Mouse (Mus musculus) embryonic facial prominence, embryonic 12.5 days (tissue): ENCODE measurements around the gene Kcnma1. TPM values are rescaled to one million over a fixed set of nuclear protein-coding genes. Genes with fewer than 3 reads are reported as not detected.

ENCODE experiments used
- ATAC-seq: fragments of 200-750 bp; cut with Nextera tagmentation; 2 replicates; pipeline ENCODE4 v1.8.0; 2017; ENCODE audit not compliant: insufficient number of reproducible peaks, insufficient read depth, low FRiP score, low TSS enrichment
- H3K27ac ChIP-seq: fragments of 300-500 bp; sonication (generic); 2 replicates; pipeline ENCODE4 v1.5.1; 2016; ENCODE audit warnings: mild to moderate bottlenecking
- H3K27me3 ChIP-seq: fragments of 300-500 bp; sonication (generic); 2 replicates; pipeline ENCODE4 v1.6.1; 2016; ENCODE audit warnings: mild to moderate bottlenecking, moderate library complexity
- H3K36me3 ChIP-seq: fragments of 300-500 bp; sonication (generic); 2 replicates; pipeline ENCODE4 v1.6.1; 2016; ENCODE audit warnings: mild to moderate bottlenecking
- H3K4me1 ChIP-seq: fragments of 300-500 bp; sonication (generic); 2 replicates; pipeline ENCODE4 v1.6.1; 2016
- H3K4me2 ChIP-seq: fragments of 300-500 bp; sonication (generic); replicated peaks from 2 replicates; pipeline ENCODE4 v1.6.1; 2016; ENCODE audit warnings: mild to moderate bottlenecking, moderate library complexity
- H3K4me3 ChIP-seq: fragments of 300-500 bp; sonication (generic); 2 replicates; pipeline ENCODE4 v1.5.1; 2016; ENCODE audit warnings: mild to moderate bottlenecking
- H3K9ac ChIP-seq: fragments of 300-500 bp; sonication (generic); 2 replicates; pipeline ENCODE4 v1.6.1; 2016; ENCODE audit warnings: mild to moderate bottlenecking, moderate library complexity
- H3K9me3 ChIP-seq: fragments of 300-500 bp; sonication (generic); 2 replicates; pipeline ENCODE4 v1.6.1; 2016; ENCODE audit warnings: mild to moderate bottlenecking, moderate library complexity
- WGBS: fragments of 180-500 bp; shearing (Covaris S2); methylation state at CpG from one replicate; pipeline ENCODE4 v1.1.7; 2016; 5-methylcytosine and 5-hydroxymethylcytosine counted together
- polyA plus RNA-seq: library from polyadenylated mRNA; unstranded; fragments of >200 nt; fragmentation: Nextera tagmentation; extraction: Ambion mirVana; gene quantifications from 2 replicates; pipeline ENCODE4 v1.2.1, GENCODE M21; 2016

Kcnma1 gene
- polyA plus RNA-seq, 1 experiment from 2014 or later, result 2.2 TPM

DNA sequence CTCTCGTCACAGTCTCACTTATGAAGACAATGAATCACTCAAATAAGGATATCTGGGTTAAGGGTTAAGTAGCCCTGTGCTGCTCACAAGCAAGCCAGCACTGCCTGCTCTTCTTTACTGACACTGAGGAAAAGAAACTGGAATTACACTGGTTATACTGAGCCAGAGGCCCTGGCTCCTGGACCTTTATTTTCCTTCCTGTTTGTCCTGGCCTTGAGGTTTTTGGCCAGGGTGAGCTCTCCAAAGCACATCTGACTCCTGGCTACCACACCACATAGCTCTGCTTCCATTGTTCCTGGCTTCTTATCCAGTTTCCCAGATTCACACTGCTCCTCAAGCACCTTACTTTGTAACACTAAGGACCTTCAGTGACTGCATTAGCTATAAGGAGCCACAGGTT, 242.5 kb downstream of the Kcnma1 start:
- H3K36me3 ChIP-seq, result no peaks in the 10 kb centered on the region
- H3K9ac ChIP-seq, result no peak overlapping the region
- H3K4me1 ChIP-seq, result no peaks in the 10 kb centered on the region
- H3K4me3 ChIP-seq, result no peak overlapping the region
- H3K4me2 ChIP-seq, result no peak overlapping the region
- no peaks in the 10 kb centered on the region for H3K27me3 ChIP-seq
- WGBS, result 87% methylated on average over 1 of the region's 1 CpGs
- H3K27ac ChIP-seq, result no peak overlapping the region
- ATAC-seq, result no peak
- no peaks in the 10 kb centered on the region for H3K9me3 ChIP-seq

DNA sequence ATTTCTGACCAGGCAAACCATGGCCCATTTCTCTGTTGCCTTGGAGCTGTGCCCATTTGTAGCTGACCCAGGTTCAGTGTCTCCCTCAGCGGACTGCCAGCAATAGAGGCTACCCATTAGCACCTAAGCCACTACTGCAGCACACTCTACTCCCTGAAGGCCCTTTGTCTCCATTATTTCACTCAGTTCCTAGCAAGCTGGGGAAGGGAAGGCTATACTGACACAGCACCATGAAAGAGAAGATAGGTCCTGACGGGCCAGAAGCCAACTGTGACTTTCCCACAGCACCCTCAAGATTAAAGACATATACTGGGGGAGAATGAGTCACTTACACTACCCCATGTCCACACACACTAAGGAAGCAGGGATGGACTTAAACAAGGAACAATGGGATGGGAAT, 251.8 kb downstream of the Kcnma1 start:
- H3K9ac ChIP-seq, result no peak overlapping the region
- no peak for ATAC-seq
- H3K4me1 ChIP-seq, result no peaks in the 10 kb centered on the region
- 0 out of 2 replicates have a peak, but pooled peaks cover 3% of the 10 kb centered on the region for H3K27me3 ChIP-seq
- H3K9me3 ChIP-seq, result no peaks in the 10 kb centered on the region
- no peak overlapping the region for H3K4me2 ChIP-seq
- H3K36me3 ChIP-seq, result no peaks in the 10 kb centered on the region
- H3K27ac ChIP-seq, result no peak overlapping the region
- H3K4me3 ChIP-seq, result no peak overlapping the region
- WGBS, result 74% methylated on average over 2 of the region's 2 CpGs

DNA sequence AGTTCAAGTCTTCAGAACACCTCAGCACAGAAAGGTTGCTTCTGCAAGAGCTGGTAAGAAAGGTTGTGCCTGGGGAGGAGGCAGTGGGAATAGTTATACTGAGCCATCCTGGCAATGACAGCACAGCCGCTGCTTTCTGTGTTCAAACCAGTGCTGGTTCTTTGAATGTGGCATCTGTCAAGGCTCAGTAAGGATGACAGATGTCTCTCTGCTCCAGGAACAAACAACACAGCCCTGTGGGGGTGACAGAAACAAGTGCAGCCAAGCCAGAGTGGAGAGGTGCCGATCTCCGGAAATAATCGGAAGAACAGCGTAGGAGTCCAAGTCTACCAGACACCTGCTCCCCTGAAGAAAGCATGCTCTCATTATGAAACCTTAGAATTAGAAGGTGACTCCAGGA, 254.7 kb downstream of the Kcnma1 start:
- Histone ChIP-seq H3K27me3 (0 out of 2 replicates have a peak, but pooled peaks cover 2% of the 10 kb centered on the region), H3K9ac (no peak overlapping the region), H3K4me2 (no peak overlapping the region), H3K4me1 (no peaks in the 10 kb centered on the region), H3K9me3 (no peaks in the 10 kb centered on the region), H3K36me3 (no peaks in the 10 kb centered on the region), H3K4me3 (no peak overlapping the region), H3K27ac (no peak overlapping the region)
- ATAC-seq, result no peak
- 86% methylated on average over 5 of the region's 5 CpGs for WGBS

DNA sequence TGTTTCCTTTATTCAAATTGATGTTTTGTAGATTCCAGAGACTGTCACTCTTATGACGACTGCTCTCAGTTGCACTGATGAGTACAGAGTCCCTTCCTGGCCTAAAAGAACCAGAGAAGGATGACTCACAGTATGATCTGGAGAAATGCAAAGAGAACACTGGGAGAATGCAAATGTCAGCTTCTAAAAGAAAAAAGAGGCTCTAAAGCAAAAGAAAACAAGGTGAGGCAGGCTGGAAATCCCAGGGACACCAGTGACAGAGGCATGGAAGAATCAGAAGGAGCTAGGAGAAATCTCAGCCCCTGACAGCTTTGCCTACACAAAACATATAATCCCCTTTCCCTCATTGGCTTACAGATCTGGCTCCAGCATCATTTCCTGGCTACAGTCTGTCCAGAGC, 255.9 kb downstream of the Kcnma1 start:
- ATAC-seq, result no peak
- WGBS, result 51% methylated on average over 1 of the region's 1 CpGs
- no peak overlapping the region for H3K9ac ChIP-seq

DNA sequence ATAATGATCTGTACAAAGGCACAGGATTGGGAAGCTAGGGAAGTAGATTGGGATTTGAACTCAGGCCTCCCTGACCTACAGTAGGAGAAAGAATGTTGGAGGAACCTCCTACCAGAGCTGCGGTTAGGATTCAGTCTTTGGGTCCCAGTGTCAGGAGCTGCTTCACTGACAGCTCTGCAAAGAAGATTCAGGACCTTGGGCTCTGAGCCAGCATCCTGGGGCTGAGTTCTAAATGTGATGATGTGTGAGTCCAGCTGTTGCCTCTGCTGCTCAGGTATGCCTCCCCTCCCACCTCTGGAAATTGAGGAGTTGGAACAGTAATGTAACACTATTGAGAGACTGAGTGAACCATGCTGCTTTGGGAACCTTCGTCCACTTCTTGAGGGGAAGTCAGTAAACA, 266.3 kb downstream of the Kcnma1 start:
- Histone ChIP-seq H3K9ac (no peak overlapping the region), H3K27ac (no peak overlapping the region), H3K27me3 (no peaks in the 10 kb centered on the region), H3K9me3 (no peaks in the 10 kb centered on the region), H3K36me3 (no peaks in the 10 kb centered on the region), H3K4me3 (no peak overlapping the region), H3K4me1 (no peaks in the 10 kb centered on the region), H3K4me2 (no peak overlapping the region)
- WGBS, result 86% methylated on average over 2 of the region's 2 CpGs
- no peak for ATAC-seq

More for the DNA sequence above, 255.9 kb downstream of the Kcnma1 start:
- H3K27me3 ChIP-seq, result no peaks in the 10 kb centered on the region
- no peak overlapping the region for H3K27ac ChIP-seq
- H3K4me2 ChIP-seq, result no peak overlapping the region
- H3K4me3 ChIP-seq, result no peak overlapping the region
- H3K36me3 ChIP-seq, result no peaks in the 10 kb centered on the region
- H3K4me1 ChIP-seq, result no peaks in the 10 kb centered on the region
- H3K9me3 ChIP-seq, result no peaks in the 10 kb centered on the region

DNA sequence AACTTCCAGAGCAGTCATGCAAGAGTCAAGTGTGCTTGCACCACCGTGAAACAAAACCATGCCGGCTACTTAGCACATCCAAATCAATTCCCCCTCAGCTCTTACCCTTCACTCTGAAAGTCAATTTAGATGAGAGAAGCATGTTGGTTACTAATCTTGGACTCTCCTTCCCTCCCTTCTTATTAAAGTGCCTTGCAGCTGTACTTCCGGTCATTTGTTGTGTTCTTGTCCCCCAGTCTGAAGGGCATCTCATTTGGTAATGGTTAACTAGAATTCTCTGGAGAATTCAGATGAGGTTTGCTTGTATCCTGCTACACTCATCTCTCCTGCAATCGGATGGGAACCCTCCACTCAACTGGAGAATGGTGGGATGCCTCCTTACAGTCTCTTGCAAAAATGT, 267.3 kb downstream of the Kcnma1 start:
- Histone ChIP-seq H3K9ac (no peak overlapping the region), H3K36me3 (no peaks in the 10 kb centered on the region), H3K27me3 (no peaks in the 10 kb centered on the region), H3K4me1 (no peaks in the 10 kb centered on the region), H3K27ac (no peak overlapping the region), H3K4me3 (no peak overlapping the region), H3K9me3 (no peaks in the 10 kb centered on the region), H3K4me2 (no peak overlapping the region)
- WGBS, result 86% methylated on average over 4 of the region's 4 CpGs
- no peak for ATAC-seq

DNA sequence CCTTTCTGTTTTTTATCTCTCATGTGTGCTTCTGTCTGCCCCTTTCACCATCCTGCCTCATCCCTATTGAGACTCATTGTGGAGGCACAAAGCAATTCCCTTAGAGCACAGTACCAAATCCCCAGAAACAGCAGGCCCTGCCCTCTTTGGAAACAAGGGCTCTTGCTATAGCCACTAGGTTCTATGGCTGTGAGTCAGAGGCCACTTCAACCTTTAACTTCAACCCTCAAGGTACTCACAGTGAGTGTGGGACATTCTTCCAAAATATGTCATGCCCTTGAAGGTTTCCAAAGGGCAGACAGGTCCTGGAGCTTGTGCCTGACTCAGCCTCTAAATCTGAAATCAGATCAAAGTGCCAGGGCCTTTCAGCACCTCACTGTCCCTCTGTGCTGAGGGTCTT, 272.8 kb downstream of the Kcnma1 start:
- Histone ChIP-seq H3K4me2 (no peak overlapping the region), H3K27ac (no peak overlapping the region), H3K9ac (no peak overlapping the region), H3K27me3 (no peaks in the 10 kb centered on the region), H3K4me1 (no peaks in the 10 kb centered on the region), H3K9me3 (no peaks in the 10 kb centered on the region), H3K36me3 (no peaks in the 10 kb centered on the region), H3K4me3 (no peak overlapping the region)
- no peak for ATAC-seq

DNA sequence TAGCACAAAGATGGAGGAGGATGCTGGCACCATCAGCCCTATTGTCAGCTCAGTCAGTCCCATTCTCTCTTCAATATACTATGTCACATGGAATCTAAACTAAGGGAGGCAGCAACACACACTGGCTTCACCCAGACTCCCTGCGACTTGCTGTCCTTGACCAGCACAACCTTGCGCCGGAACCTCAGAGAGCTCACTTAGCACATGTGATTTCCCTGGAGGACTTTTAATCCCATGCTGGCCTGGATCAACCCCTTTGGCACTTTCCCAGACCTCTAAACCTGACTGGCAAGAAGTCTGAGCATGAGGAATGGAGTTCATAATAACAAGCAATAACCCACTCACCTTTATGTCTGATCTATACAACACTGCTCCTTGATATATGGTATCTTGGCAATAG, 280.1 kb downstream of the Kcnma1 start:
- H3K36me3 ChIP-seq, result no peaks in the 10 kb centered on the region
- H3K9ac ChIP-seq, result no peak overlapping the region
- ATAC-seq, result no peak

DNA sequence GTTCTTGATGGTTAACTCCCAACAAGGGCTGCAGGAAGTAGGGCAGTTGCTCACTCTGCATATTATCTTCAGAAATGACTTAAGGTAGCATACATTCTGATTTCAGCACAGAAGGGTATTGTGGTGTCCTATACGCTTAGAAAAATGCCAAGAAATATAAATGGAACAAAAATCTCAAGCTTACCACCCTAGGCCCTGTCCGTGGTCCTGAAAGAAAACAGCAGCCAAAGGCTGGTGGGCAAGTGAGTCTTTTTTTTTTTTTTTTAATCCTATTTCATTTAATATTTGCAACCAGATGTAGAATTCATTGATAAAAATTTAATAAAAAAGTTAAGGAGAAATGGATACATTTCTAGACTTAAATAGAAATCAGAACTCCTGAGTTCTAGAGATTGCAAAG, 284.9 kb downstream of the Kcnma1 start:
- no peak for ATAC-seq
- Histone ChIP-seq H3K36me3 (no peaks in the 10 kb centered on the region), H3K9ac (no peak overlapping the region), H3K4me3 (no peak overlapping the region), H3K27me3 (no peaks in the 10 kb centered on the region), H3K4me1 (no peaks in the 10 kb centered on the region), H3K27ac (no peak overlapping the region), H3K4me2 (no peak overlapping the region), H3K9me3 (no peaks in the 10 kb centered on the region)
- 40% methylated on average over 2 of the region's 2 CpGs for WGBS

More for the DNA sequence above, 280.1 kb downstream of the Kcnma1 start:
- Histone ChIP-seq H3K9me3 (no peaks in the 10 kb centered on the region), H3K4me1 (no peaks in the 10 kb centered on the region), H3K4me3 (no peak overlapping the region), H3K27ac (no peak overlapping the region), H3K27me3 (no peaks in the 10 kb centered on the region), H3K4me2 (no peak overlapping the region)
- WGBS, result 95% methylated on average over 3 of the region's 3 CpGs

DNA sequence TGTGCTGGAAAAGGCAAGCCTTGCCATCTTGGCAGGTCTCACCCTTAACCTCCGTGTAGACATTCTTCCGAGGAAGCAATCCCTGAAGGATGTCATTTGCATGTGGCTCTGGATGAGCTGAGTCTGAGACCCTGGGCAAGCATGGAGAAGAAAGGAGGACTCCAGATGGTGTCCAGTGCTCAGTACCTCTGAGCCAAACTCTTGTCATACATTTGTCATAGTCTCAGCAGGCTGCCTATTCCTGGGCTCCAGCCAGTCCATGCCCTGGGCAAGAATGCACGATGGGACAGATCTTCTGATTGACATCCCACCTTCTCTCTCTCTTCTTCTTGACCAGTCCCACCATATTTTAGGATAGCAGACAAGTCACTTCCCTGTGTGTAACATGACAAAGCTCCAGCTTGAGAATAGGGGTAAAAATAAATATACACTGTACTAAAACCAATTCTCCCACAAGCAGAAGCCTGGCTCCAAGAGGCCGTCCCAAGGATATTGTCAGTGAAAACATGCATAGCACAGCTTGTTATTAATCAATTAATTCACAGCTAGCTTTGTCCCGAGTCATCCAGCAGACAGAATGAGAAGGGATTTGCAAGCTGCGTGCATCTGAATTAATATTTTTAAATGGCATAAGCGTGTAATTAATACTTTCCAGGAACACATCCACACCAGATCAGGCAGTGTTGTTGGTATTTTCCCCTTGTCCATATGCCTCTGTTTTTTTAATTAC, 290.4 kb downstream of the Kcnma1 start:
- WGBS, result 79% methylated on average over 7 of the region's 7 CpGs
- Histone ChIP-seq H3K4me2 (no peak overlapping the region), H3K4me3 (no peak overlapping the region), H3K4me1 (no peaks in the 10 kb centered on the region), H3K36me3 (no peaks in the 10 kb centered on the region), H3K27me3 (no peaks in the 10 kb centered on the region), H3K27ac (no peak overlapping the region), H3K9ac (no peak overlapping the region), H3K9me3 (no peaks in the 10 kb centered on the region)
- no peak for ATAC-seq

DNA sequence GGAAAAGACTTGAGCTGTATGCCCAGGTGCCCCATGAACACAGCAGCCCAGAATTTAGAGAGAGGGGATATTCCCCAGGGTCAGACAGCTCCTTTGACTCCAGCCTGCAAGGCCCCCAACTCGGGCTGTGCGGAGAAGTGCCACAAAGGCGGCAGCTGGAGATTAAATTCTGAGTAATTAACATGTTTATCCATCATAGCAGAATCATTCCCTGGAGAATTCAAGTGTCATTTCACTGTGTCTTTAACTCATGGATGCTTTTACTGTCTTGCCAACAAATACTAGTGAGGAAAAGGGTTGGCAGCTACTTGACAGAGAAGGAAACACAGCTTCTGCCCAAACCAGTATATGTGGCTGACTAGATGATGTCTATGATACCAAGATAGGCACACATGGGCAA, 295.0 kb downstream of the Kcnma1 start:
- H3K4me2 ChIP-seq, result no peak overlapping the region
- H3K27ac ChIP-seq, result no peak overlapping the region
- no peak overlapping the region for H3K9ac ChIP-seq
- H3K27me3 ChIP-seq, result no peaks in the 10 kb centered on the region
- no peak for ATAC-seq
- no peaks in the 10 kb centered on the region for H3K9me3 ChIP-seq
- no peaks in the 10 kb centered on the region for H3K4me1 ChIP-seq
- no peak overlapping the region for H3K4me3 ChIP-seq
- 64% methylated on average over 3 of the region's 3 CpGs for WGBS
- H3K36me3 ChIP-seq, result no peaks in the 10 kb centered on the region

DNA sequence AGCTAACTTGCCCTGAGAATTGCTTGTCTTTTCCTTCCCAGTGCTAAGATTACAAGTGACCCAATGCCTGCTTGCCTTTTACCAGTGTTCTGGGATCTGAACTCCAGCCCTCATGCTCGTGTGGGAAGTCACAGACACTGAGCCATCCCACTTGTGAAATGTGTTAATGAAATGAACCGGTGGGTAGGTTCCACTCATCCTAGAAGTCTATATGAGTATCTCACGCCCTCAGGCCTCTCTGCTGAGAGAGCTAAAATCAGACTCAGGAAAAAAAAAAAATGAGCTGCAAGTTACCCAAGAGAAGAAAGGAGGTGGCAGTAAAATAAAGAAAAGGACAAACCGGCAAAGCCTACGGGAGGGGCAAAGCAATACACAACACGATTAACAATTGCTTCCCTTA, 295.6 kb downstream of the Kcnma1 start:
- Histone ChIP-seq H3K9me3 (no peaks in the 10 kb centered on the region), H3K9ac (no peak overlapping the region), H3K36me3 (no peaks in the 10 kb centered on the region), H3K4me3 (no peak overlapping the region), H3K27me3 (no peaks in the 10 kb centered on the region), H3K4me1 (no peaks in the 10 kb centered on the region), H3K4me2 (no peak overlapping the region), H3K27ac (no peak overlapping the region)
- ATAC-seq, result no peak
- 85% methylated on average over 6 of the region's 6 CpGs for whole genome bisulfite sequencing
